Mouse (Mus musculus): ENCODE data around the gene Scube2. TPM values are rescaled to one million over a fixed set of nuclear protein-coding genes. Genes with fewer than 3 reads are reported as not detected.

Gene Scube2
- total RNA-seq, 2 experiments from 2014 or later: not detected

- ATAC-seq (ENCODE audit: poor library complexity, severe bottlenecking): no peak
Measured at GRCm38 (mm10) chr7:109804355-109804754, 61.1 kb downstream of the Scube2 start.

- no peak for ATAC-seq (ENCODE audit: poor library complexity, severe bottlenecking)
Measured at GRCm38 (mm10) chr7:109803516-109803915, 62.0 kb downstream of the Scube2 start.

GRCm38 (mm10) chr7:109800626-109801025 is 64.9 kb downstream of the Scube2 start:
- ATAC-seq (ENCODE audit: poor library complexity, severe bottlenecking): no peak

GRCm38 (mm10) chr7:109799168-109799567 is 66.3 kb downstream of the Scube2 start:
- no peak for ATAC-seq (ENCODE audit: poor library complexity, severe bottlenecking)

- no peak for ATAC-seq (ENCODE audit: poor library complexity, severe bottlenecking)
Measured at GRCm38 (mm10) chr7:109795564-109795963, 69.9 kb downstream of the Scube2 start.

GRCm38 (mm10) chr7:109794556-109794955 is 70.9 kb downstream of the Scube2 start:
- ATAC-seq (ENCODE audit: poor library complexity, severe bottlenecking): no peak

- peak; percentile 88 for ATAC-seq (ENCODE audit: poor library complexity, severe bottlenecking)
Measured at GRCm38 (mm10) chr7:109792759-109793158, 72.7 kb downstream of the Scube2 start.

GRCm38 (mm10) chr7:109790818-109791217 is 74.7 kb downstream of the Scube2 start:
- no peak for ATAC-seq (ENCODE audit: poor library complexity, severe bottlenecking)

GRCm38 (mm10) chr7:109787860-109788259 is 77.6 kb downstream of the Scube2 start:
- ATAC-seq (ENCODE audit: poor library complexity, severe bottlenecking): no peak

GRCm38 (mm10) chr7:109783281-109783680 is 82.2 kb downstream of the Scube2 start:
- ATAC-seq (ENCODE audit: poor library complexity, severe bottlenecking): no peak

- peak; percentile 68 for ATAC-seq (ENCODE audit: poor library complexity, severe bottlenecking)
Measured at GRCm38 (mm10) chr7:109781470-109782203, 83.8 kb downstream of the Scube2 start, which contains the start of gene Nrip3. TSS of gene Nrip3 (minus strand) at chr7:109782025.

- peak; percentile 58 for ATAC-seq (ENCODE audit: poor library complexity, severe bottlenecking)
Measured at GRCm38 (mm10) chr7:109781087-109781469, 84.4 kb downstream of the Scube2 start.

GRCm38 (mm10) chr7:109772251-109772650 is 93.2 kb downstream of the Scube2 start:
- no peak for ATAC-seq (ENCODE audit: poor library complexity, severe bottlenecking)

- ATAC-seq (ENCODE audit: poor library complexity, severe bottlenecking): 0 out of 2 replicates have a peak, but pooled peaks have one; percentile 30
Measured at GRCm38 (mm10) chr7:109768699-109769383, 96.6 kb downstream of the Scube2 start.

GRCm38 (mm10) chr7:109767575-109768350 is 97.7 kb downstream of the Scube2 start:
- no peak for ATAC-seq (ENCODE audit: poor library complexity, severe bottlenecking)

- ATAC-seq (ENCODE audit: poor library complexity, severe bottlenecking): no peak
Measured at GRCm38 (mm10) chr7:109764009-109764408, 101.5 kb downstream of the Scube2 start.

- no peak for ATAC-seq (ENCODE audit: poor library complexity, severe bottlenecking)
Measured at GRCm38 (mm10) chr7:109756291-109756690, 109.2 kb downstream of the Scube2 start.

- ATAC-seq (ENCODE audit: poor library complexity, severe bottlenecking): no peak
Measured at GRCm38 (mm10) chr7:109754034-109754433, 111.4 kb downstream of the Scube2 start.

GRCm38 (mm10) chr7:109752008-109752925 is 113.2 kb downstream of the Scube2 start, which contains the start of gene Tmem9b:
TSS of gene Tmem9b (minus strand) at chr7:109752875.
- peak; percentile 92 for ATAC-seq (ENCODE audit: poor library complexity, severe bottlenecking)

- peak; percentile 8; the same call in 1 of the 2 replicates for ATAC-seq (ENCODE audit: poor library complexity, severe bottlenecking)
Measured at GRCm38 (mm10) chr7:109751427-109752007, 114.0 kb downstream of the Scube2 start.
